Mouse (Mus musculus): ENCODE results near the gene Traf3ip1. TPM values are rescaled to one million over a fixed set of nuclear protein-coding genes. Genes with fewer than 3 reads are reported as not detected.
"Not testable (repeated sequence)": the region's sequence is repeated elsewhere in the genome, so short reads cannot be mapped to it uniquely, and the experiment has no call there.

The Traf3ip1 gene
- polyA plus RNA-seq, 2 experiments from 2014 or later = 3.0 to 3.1 TPM

- ATAC-seq = no peak
Observed at GRCm38 (mm10) chr1:91466186-91466585, 28.3 kb upstream of the Traf3ip1 start.

- ATAC-seq = no peak
Observed at GRCm38 (mm10) chr1:91469888-91470419, 24.5 kb upstream of the Traf3ip1 start.

DNA sequence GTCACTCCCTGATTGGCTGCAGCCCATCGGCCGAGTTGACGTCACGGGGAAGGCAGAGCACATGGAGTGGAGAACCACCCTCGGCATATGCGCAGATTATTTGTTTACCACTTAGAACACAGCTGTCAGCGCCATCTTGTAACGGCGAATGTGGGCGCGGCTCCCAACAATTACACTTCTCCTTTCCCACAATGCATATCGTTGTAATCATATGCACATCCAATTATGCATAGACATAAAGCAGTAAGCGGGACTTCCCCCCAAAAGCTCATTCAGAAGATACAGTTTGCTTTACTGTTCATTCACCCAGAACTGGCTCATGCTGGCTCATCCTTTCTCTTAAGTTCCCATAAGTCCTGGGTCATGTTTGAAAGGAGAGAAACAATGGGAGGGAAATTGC, 16.3 kb upstream of the Traf3ip1 start:
- ATAC-seq = not testable (repeated sequence)

DNA sequence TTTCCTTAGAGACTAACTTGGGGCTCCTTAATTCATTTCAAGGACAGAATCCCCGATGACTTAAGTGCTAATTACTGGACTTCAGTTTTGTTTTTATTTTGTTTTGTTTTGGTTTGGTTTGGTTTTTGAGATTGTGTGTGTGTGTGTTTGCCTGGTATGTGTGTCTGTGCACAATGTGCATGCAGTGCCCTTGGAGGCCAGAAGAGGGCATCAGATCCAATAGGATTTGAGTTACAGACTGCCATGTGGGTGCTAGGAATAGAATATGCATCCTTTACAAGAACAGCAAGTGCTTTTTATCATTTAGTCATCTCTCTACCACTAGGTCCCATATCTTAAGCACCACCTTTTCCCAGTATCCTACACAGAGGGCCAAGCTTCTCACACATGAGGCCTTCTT, 15.5 kb upstream of the Traf3ip1 start:
- ATAC-seq = no peak

- no peak for ATAC-seq
Observed at GRCm38 (mm10) chr1:91482616-91483211, 11.7 kb upstream of the Traf3ip1 start.

DNA sequence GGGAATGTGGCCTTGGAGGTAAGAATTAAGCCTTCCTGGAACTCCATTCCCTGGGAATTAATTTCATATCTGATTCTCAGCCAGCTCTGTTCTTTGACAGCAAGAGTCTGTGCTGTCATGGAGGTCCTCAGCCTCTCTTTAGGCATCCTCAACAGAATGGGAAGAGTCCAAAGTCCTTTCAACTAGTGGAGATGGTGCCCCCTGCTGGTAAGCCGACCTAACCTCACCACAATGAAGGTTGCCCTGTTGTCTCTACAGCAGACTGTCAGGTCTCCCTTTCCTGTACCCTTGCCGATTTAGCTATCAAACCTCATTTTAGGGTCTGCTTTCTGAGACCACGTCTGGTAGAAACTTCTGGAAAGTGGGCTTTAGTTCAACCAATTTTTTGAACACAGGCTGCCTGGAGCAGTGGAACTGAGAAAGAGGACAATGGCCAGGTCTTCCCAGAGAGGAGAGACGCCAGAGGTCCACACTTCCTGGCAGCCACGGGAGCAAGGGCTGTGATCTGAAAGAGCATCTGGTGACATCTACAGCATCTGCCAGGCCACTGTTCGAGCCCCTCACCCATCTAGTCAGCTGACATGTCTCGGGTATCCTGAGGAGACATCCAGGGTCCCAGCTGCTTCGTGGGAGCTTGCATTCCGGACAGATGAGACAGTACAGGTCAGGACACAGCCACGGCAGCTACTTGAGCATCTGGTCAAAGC, 11.0 kb upstream of the Traf3ip1 start:
- peak; percentile 49 for ATAC-seq

DNA sequence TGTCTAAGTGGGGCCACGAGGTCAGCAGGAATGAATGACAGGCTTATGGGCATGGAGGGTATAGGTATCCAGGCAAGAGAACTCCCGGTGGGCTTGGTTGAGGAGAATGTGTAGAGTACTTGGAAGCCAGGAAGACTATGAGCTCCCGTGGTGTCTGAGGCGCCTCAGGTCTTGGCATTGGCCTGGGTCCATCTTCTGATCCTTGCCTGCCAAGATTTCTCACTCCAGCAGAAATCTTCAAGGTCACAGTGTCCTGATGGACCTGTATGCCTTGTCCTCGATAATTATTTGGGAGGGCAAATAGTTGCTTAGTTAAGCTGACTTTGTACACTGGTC, 10.5 kb upstream of the Traf3ip1 start:
- ATAC-seq = no peak

GRCm38 (mm10) chr1:91485422-91485821, 9.0 kb upstream of the Traf3ip1 start:
- ATAC-seq = no peak

DNA sequence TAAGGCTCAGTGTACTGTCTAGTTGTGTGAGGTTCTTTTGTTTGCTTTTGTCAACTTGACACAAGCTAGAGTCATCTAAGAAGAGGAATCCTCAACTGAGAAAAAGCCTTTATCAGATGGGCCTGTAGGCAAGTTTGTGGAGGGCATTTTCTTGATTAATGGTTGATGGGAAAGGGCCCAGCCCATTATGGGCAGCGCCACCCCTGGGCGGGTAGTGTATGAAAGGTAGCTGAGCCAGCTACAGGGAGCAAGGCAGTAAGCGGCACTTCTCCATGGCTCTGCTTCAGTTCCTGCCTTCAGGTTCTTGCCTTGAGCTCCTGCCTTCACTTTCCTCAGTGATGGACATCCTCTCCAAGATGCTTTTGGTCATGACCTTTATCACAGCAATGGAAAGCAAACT, 8.3 kb upstream of the Traf3ip1 start:
- no peak for ATAC-seq

GRCm38 (mm10) chr1:91490322-91490721, 4.1 kb upstream of the Traf3ip1 start:
- no peak for ATAC-seq

GRCm38 (mm10) chr1:91492740-91493139, 1.7 kb upstream of the Traf3ip1 start:
- ATAC-seq = no peak

GRCm38 (mm10) chr1:91493938-91494337, 509 bp upstream of the Traf3ip1 start:
- ATAC-seq = peak; percentile 3

DNA sequence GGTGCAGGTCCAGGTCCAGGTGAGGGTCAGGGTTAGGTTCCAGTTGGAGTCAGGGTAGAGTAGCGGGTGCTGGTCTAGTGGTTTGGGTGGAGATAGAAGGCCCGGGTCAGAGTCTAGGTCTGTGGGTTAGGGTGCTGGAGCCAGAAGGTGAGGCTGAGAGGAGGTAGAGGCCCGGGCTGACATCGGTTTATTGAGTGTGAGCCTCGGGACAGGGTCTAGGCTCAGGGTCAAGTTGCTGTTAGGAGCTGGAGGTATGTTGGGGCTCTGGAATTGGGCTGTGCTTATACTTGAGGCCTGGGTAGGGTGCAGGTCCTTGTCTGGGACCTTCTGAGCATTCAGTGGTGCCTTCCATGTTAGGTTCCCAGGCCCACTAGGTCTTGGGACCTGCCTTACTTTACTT, 874 bp downstream of the Traf3ip1 start:
- ATAC-seq = no peak

GRCm38 (mm10) chr1:91498579-91498978, 4.1 kb downstream of the Traf3ip1 start:
- ATAC-seq = no peak

DNA sequence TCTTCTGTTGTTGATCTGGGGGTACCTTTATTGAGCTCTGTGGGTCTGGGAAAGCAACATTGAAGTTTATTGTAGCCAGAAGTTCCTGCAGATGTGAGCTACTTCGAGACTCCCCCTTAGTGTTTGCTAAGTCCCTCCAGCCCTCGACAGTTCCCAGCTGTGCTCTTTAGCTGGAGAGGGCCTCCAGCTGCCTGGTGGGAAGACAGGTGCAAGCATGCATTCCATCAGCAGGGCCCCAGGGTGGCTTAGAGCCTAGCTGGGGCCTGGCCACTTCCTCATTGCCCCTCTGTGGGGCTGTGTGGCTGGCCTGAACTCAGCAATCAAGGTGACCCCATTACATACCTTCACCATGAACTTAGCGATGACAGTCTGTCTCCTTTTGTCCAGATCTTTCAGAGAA, 10.2 kb downstream of the Traf3ip1 start:
- ATAC-seq = no peak

- ATAC-seq = no peak
Observed at GRCm38 (mm10) chr1:91514916-91515315, 20.5 kb downstream of the Traf3ip1 start.

DNA sequence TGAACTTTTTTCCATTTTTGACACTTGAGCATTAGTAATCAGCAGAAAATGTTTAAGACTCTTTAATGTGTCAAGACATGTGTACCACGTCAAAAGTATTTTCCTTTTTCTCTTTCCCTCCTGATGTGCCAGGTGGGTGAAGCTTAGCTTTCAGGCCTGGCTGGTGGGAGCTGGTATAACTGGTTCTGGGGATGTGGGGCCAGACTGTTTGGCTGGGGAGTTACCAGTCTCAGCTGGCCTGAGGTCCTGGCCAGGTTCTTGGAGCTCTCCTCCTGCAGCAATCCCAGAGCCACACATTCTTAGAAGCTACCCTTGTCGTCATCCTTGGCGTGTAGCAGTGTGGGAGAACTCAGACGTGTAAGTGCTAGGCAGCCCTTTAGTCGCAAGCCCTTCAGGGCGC, 21.2 kb downstream of the Traf3ip1 start:
- no peak for ATAC-seq

GRCm38 (mm10) chr1:91523759-91524158, 29.3 kb downstream of the Traf3ip1 start:
- ATAC-seq = peak; percentile 61

- ATAC-seq = no peak
Observed at GRCm38 (mm10) chr1:91525838-91526237, 31.4 kb downstream of the Traf3ip1 start.

- ATAC-seq = no peak
Observed at GRCm38 (mm10) chr1:91530166-91530565, 35.7 kb downstream of the Traf3ip1 start.

DNA sequence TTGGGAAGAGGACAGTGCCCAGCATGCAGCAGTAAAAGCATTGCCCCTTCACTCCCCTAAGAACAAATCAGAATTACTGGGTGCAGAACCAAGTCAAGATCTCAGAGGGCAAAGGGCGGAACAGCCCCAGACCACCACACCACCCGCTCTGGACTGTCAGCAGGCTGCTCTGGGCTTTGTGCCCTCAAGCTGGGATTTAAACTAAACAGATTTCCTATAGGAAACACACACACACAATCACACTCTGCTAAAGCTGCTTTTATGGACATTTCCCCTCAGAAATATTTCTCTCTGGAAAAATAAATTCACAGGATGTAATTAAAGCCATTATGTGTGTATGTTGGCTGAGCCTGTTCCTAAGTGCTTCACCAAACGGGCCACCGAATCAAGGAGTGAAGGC, 37.8 kb downstream of the Traf3ip1 start:
- no peak for ATAC-seq

DNA sequence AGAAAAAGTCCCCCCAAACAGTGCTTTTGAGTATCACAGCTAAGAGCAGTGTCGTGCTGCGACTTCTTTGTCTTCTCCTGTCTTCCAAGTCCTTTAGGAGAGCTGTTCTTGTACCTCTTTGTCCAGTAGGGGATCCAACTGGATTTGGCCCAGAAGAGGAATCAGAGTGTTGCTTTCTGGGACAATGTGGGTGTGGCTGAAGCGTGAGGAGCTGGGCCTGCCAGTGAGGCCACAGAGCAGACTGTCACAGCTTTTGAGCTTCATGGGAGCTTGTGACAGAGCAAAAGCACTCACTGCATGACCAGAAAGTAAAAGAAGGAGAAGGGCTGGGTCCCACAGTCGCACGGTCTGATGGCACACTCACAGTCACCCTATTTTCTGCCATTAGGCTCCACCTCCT, 38.4 kb downstream of the Traf3ip1 start:
- ATAC-seq = no peak

DNA sequence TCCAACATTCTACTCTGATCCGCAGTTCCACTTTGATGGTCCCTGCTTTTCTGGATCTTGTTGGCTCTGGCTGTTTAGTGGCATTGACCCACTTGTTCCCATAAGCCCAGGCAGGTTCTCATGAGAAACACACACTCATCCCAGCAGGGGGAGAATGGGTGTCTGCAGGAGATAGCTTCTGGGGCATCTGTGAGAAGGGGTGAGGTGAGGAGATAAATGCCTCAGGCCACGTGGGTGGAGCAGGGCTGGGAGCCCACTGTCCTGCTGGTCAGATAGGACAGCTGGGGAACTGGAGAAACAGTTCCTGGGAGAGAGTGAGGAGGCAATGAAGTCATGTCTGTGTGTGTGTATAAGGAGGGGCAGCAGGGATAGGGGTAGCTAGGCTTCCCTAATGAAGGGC, 39.0 kb downstream of the Traf3ip1 start:
- ATAC-seq = no peak

GRCm38 (mm10) chr1:91533961-91534723, 39.7 kb downstream of the Traf3ip1 start:
- no peak for ATAC-seq

All from activated CD4-positive, CD25-positive, alpha-beta regulatory T cell, adult 4 months (primary cell).